Mouse (Mus musculus): Measurements from ENCODE around the gene Tmem117.

DNA sequence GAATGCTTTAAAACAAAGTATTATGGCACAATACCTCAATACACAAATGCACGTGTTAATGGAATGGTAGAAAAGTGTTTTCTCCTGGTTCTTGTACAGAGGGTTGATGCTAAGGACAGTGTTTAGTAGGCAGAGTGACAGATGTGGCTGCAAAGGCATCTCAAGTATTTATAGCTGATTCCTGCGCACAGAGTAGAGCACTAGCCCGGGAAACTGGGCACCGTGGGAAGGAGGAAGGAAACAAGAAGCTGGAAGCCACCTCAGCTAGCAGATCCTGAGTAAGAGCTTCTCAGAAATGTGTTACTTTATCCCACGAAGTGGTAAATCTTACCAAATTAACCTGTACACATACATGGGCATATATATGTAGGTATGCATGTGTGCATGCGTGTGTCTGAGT, 395.4 kb downstream of the Tmem117 start:
- TF ChIP-seq CTCF (IDR thresholded peaks at IDR 0.05; ENCODE audit: extremely low read depth, insufficient read length, insufficient replicate concordance, low read depth, low read length), result no peak
- TF ChIP-seq POLR2A (IDR thresholded peaks at IDR 0.05; ENCODE audit: low read depth, low read length), result no peak

All from small intestine, adult 2 months (tissue).